Mouse (Mus musculus): Measurements from ENCODE around the gene Mybpc2. TPM values are rescaled to one million over a fixed set of nuclear protein-coding genes. Genes with fewer than 3 reads are reported as not detected.
A peak's percentile ranks its signal among the peaks of the same experiment; 100 is the strongest.

Gene Mybpc2
- total RNA-seq, 2 experiments from 2014 or later: not detected

DNA sequence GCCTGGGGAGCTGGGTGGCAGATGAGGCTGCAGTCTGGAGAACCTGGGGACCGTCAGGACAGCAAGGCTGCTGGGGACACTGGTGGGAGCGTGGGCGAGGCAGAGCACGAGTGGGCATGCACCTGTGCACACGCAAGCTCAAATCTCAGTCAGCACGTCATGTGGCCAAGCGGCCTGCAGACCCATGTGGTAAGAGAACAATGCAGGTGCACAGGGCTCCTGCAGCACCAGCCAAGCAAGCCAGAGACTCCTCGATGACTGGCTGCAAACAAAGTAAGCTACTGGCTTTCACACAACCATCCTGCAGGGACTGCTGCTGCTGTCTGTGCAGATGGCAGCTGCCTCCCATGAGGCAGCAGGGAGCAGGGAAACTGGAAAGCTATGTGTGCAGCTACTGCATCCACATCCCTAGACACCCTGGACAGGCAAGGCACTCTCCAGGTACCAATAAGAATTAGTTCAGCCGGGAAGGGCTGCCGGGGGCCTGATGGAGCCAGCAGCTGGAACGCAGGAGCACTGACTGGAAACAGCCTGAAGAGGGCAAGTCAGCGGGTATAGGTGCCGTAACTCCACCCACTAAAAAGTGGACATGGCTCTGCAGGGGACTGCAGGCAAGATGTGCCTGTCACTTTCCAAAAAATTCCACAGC lies 37.4 kb downstream of the Mybpc2 start:
- no peak for ATAC-seq (replicated peaks; ENCODE audit: poor library complexity)

DNA sequence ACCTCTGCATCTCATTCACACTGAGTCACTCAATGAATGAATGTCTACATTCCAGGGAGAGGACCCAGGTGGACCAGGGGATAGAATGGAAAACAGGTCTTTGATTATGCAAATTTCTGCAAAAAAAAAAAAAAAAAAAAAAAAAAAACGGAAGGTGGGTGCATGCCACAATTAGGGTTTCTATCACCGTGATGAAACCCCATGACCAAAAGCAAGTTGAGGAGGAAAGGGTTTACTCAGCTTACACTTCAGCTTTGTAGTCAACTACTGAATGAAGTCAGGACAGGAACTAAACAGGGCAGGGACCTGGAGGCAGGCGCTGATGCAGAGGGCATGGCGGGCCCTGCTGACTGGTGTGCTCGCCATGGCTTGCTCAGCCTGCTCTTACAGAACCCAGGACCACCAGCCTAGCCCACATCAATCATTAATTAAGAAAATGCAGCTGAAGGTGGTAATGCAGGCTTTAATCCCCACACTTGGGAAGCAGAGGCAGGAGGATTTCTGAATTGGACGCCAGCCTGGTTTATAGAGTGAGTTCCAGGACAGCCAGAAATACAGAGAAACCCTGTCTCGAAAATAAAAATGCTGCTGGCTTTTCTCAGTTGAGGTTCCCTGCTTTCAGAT lies 38.8 kb downstream of the Mybpc2 start:
- ATAC-seq (replicated peaks; ENCODE audit: poor library complexity): no peak

DNA sequence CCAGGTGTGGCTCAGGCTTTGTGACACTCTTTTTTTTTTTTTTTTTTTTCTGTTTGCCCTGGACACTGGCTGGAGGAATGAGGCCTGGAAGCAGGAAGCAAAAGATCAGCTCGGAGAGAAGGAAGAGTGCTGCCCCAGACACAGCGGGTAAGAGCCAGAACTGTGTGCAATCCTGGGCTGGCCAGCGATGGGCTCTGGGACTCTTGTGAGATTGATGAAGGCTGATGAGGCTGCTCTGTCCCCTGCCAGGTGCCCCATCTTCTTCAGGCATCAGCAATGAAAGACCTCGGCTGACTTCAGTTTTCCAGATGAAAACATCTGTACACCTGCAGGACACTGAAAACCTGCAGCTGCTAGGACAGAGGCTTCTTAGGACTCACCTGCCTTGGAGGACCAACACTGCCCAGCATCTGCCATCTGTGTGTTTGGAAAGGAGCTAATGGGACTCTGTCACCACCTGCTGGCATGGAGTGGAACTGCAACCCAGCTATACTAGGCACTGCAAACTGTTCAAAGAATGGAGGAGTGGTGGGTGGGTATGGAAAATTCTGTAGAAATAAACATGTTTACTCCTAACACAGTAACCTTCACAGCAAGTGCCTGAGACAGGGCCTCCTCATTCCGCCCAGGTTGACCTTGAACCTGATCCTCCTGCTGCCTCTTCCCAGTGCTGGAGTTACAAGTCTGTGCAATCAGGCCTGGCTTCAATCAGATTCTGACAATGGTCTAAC lies 39.5 kb downstream of the Mybpc2 start:
- ATAC-seq (replicated peaks; ENCODE audit: poor library complexity): peak; percentile 82

DNA sequence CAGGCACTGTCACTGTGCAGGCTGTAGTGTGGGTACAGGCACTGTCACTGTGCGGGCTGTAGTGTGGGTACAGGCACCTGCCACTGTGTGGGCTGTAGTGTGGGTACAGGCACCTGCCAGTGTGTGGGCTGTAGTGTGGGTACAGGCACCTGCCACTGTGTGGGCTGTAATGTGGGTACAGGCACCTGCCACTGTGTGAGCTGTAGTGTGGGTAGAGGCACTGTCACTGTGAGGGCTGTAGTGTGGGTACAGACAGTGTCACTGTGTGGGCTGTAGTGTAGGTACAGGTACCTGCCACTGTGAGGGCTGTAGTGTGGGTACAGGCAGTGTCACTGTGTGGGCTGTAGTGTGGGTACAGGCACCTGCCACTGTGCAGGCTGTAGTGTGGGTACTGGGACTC lies 40.3 kb downstream of the Mybpc2 start:
- no peak for ATAC-seq (replicated peaks; ENCODE audit: poor library complexity)

DNA sequence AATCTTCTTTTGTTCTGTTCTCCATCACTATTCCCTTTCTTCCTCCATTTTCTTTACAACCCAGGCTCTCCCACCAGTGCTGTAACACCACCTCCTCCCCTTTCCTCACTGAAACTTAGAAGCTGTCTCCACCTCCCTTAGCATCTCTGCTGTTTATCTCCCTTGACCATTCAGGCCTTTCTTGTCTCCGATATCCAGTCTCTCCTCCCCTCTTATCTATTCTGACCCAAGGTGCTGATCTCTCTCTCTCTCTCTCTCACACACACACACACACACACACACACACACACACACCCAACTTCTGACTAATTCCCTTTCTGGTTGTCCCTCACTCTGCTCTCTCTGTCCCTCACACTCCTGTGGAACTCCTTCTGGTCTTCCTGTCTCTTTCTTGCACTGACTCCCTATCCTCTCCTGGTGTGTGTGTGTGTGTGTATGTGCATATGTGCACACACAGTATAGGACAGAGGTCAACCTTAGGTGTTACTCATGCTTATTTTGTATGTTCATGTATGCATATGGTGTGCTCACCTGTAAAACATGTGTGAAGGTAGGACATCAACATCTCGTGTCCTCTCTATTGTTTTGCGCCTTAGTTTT lies 41.5 kb downstream of the Mybpc2 start:
- ATAC-seq (replicated peaks; ENCODE audit: poor library complexity): peak; percentile 85

DNA sequence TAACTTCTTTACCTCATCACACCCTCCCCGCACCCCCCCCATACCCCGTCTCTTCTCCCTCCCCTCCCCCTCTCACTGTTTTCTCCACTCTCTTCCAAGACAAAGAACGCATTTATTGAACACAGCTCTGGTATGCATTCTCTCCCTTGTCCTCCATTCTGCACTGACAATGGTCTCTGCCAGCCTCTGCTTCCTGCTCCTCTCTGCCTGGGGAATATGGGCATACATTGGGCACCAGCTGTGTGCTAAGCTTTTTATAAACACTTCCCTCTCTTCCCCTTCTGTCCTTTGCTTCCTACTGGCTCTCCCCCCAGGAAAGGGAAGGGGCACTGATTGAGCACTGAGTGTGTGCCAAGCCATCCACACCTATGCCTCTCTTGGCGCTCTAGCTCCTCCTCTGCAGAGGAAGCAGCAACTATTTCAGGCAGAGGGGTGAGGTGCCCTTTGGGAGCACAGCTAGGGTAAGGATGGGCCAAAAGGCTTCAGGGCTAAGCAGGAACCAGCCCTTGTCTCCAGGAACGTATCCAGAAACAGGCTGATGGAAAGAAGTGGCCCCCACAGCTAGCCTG lies 49.3 kb downstream of the Mybpc2 start:
- no peak for ATAC-seq (replicated peaks; ENCODE audit: poor library complexity)

DNA sequence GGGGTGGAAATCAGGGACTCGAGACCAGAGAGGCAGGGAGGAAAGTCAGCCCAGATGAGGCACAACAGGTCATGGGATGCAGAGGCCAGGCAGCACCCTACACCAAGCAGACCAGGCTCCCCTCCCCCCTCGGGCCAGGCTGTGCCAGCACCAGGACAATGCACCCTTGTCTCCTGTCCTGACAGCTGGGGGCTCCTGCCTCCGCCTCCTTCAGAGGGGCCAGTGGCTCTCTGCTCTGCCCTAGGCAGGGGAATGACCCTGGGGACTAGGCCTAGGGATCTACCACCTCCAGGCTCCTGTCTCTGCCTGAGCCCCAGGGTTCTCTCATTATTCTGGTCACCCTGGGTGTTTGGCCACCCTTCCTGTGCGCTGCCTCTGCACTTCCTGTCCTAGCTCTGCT lies 50.0 kb downstream of the Mybpc2 start:
- ATAC-seq (replicated peaks; ENCODE audit: poor library complexity): no peak

DNA sequence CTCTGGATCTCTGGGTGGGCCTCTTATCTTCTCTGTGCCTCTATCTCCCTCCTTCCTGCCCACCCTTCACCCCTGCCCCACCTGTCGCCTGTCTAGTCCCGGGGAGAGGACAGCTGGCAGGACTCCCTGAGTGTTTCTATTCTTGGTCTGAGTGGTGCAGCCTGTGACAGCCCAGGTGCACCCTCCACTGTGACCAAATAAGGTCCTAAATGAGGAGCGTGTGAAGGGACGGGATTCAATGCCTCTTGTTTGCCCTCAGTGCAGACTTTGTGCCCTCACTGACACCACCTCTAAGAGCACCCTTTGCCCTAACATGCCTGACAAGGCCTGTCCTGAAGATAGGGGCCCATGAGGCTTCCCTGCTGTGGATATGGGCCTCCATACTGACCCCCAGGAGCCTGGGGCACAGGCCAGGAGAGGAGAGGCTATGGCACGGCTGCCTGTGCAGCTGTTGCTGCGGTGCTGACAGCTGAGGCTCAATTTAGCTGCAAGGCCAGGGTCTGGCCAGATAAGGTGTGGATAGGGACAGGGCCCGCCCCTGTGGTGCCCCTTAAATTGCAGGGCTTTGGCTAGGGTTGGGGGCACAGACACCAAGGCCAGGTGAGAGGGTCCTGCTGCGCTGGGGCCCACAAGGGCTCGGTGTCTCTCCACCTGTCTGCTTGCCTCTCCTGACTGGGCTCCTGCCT lies 51.4 kb downstream of the Mybpc2 start:
- no peak for ATAC-seq (replicated peaks; ENCODE audit: poor library complexity)

DNA sequence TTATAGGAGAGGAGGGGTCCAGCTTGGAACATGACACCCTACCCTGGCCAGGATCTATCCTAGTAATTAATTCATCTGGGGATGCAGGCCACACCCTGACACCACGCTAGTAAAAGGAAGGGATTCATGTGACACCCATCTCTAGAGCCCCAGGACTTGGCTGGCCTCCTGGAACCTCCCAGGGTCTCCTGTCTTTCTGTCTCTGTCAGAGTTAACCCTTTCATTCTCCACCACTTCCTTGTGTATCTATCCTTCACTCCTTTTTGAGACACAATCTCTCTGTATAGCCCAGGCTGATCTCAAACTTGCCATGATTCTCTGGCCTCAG lies 51.9 kb downstream of the Mybpc2 start:
- ATAC-seq (replicated peaks; ENCODE audit: poor library complexity): no peak

DNA sequence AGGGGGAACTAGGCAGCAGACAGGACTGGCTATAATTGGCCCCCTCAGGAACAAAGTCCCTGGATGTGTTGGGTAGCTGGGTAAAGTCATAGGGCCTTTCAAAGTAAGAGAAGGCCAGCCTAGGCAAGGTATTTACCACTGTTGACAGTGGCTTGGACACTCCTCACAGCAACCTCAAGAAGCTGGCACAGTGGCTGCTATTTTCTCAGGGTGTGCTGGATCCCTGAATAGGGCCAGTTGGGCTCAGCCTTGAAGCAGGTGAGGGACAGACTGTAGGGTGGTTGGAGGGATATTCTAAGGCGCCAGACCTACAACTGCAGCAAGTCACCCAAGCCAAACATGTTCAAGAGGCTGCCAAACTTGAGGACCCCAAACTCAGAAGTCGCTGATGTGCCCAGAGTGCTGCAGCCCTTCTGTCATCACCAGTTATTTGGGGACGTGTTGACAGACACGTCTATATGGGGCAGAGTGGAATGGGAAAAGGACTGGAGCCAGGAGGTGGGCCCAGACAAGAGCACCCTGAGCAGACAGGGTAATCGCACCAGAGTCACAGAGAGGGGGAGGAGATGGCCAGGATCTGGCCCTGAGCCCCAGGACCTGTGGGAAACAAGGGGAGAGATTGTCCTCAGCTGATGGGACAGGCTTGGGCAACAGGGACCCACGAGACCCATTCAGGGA lies 52.4 kb downstream of the Mybpc2 start:
- ATAC-seq (replicated peaks; ENCODE audit: poor library complexity): no peak

DNA sequence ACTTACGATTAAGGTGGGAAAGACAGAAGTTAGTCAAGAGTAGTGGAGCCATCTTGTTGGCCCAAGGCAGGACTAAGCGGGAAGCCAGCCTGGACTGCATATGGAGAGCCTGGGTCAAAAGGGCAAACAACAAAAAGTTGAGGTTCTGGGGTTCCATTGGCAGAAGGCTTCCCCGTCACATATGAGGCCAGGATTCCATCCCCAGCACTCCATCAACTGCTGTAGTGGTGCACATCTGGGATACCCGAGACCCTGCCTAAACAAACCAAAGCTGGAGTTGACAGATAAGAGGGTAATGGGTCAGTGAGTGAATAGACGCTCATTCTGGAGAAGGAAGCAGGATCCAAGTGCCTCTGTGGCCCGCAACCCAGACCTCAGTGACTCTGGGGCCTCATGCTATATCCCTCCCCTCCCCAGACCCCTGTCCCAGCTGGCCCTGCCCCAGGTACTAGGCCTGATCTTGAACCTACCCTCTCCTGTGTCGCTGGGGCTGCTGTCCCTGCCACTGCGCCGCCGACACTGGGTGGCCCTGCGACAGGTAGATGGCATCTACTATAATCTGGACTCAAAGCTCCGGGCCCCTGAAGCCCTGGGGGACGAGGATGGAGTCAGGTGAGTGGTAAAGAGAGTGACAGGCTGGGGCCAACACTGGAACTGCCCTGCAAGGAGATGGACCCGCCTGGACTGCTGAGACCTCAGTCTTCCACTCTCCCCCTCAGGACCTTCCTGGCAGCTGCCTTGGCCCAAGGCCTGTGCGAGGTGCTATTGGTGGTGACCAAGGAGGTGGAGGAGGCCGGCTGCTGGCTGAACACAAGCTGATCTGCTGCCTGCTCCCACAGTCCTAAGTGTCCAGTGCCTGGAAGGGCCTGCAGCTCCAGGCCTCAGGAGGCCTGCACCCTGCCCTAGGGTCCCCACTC lies 53.5 kb downstream of the Mybpc2 start:
- no peak for ATAC-seq (replicated peaks; ENCODE audit: poor library complexity)

DNA sequence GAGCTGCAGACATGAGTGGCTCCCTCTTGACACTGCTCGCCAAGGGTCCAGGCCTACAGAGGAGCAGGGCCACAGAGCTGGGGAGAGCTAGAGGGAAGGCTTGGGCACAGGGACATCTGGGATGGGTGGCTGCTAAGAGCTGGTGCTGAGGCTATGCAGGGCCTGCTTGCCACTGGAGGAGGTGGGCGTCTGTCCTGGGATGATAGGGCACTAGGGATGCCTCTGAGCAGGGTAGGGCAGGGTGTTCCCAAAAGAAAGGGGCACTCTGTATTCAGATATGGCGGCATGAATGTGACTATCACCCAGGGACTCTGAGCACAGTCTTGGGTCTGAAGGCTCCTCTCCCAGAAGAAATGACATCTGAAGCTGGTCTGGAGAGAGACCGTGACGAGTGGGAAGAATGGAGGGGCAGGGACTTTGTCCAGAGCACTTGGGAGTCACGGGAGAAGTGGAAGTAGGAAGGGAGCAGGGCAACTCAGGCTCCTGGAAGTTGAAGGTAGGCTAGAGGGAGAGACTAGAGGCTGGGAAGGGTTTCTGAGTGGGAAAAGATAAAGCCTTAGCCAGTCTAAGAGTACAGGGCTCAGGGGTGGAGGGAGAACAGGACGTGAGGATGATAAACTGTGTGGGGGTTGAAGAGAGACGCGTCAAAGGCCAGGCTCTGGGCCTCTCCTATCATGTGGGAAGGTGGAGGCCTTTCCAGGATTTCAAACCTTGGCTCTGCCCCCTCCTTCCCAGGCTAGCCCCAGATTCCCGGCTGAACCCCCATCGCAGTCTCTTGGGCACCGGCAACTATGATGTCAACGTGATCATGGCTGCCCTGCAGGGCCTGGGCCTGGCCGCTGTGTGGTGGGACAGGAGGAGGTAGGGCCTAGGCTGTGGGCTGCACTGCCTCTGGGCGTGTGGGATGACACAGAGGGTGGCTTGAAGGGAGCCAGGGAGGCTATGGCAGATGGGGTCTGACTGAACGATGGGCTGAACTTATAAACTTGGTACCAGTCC lies 54.5 kb downstream of the Mybpc2 start:
- ATAC-seq (replicated peaks; ENCODE audit: poor library complexity): no peak

DNA sequence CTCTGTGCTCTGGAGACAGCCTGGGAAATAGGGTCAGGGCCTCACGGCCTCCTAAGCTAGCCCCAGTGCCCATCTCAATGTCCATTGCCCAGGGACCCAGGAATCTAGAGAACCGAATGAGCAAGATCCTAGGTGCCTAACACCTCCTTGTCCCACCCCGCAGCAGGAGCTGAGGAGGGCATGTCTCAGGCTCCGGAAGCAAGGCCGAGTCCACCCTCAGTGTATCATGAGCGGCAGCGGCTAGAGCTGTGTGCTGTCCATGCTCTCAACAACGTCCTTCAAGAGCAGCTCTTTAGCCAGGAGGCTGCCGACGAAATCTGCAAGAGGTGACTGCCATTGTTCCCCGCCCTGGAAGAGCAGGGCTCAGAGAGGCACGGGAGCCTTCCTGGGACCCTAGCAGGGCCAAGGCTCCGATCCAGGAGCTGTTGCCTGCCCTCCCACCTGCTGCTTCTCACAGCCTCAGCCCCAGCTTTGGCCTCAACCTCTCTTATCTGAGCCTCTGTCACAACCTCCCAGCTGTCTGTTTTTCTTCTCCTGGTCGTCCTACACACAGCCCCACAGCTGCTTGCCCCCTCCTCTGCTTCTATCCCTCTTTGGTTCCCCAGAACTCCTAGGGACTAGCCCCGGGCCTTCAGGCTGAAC lies 55.7 kb downstream of the Mybpc2 start:
- ATAC-seq (replicated peaks; ENCODE audit: poor library complexity): no peak

DNA sequence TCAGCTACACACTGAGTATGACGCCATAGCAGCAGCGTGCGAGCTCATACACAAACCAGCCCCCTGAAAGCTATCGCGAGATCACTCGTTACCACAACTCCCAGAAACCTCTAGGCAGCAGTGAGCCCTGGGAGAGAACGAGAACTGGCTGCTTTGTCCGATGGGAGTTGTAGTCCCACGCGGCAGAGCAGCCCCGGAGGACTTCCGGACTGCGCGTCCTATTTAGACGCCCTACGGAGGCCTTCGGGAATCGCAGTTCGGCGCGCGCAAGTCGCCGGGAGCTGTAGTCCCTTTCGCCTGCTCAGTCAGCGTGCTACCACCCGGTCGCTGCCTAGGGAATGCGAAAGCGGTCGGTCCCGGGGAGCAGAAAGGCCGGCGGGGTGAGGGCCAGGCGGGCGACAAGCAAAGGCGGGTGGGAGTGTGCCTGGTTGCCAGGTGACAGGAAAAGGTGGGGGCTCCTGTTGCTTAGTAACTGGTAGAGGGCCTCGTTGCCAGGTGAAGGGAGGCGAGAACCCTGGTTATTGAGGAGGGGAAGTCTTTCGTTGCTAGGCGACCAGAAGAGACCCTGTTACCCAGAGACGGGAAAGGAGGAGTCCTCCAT lies 56.5 kb downstream of the Mybpc2 start, which contains the start of gene Josd2:
Gene Josd2, plus strand, starts transcription at position 170 of the 601 bp plus-strand sequence.
- ATAC-seq (replicated peaks; ENCODE audit: poor library complexity): peak; percentile 95

DNA sequence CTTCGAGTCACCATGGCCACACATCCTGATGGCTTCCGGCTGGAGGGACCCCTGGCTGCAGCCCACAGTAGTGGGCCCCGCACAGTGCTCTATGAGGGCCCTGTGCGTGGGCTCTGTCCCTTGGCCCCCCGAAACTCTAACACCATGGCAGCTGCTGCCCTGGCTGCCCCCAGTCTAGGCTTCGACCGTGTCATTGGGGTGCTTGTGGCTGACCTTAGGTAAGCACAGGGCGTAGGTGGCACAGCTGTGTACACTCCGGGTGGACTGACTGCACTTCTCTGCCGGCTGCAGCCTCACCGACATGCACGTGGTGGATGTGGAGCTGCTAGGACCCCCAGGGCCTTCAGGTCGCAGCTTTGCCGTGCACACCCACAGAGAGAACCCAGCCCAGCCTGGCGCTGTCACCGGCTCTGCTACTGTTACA lies 57.6 kb downstream of the Mybpc2 start:
- ATAC-seq (replicated peaks; ENCODE audit: poor library complexity): no peak

DNA sequence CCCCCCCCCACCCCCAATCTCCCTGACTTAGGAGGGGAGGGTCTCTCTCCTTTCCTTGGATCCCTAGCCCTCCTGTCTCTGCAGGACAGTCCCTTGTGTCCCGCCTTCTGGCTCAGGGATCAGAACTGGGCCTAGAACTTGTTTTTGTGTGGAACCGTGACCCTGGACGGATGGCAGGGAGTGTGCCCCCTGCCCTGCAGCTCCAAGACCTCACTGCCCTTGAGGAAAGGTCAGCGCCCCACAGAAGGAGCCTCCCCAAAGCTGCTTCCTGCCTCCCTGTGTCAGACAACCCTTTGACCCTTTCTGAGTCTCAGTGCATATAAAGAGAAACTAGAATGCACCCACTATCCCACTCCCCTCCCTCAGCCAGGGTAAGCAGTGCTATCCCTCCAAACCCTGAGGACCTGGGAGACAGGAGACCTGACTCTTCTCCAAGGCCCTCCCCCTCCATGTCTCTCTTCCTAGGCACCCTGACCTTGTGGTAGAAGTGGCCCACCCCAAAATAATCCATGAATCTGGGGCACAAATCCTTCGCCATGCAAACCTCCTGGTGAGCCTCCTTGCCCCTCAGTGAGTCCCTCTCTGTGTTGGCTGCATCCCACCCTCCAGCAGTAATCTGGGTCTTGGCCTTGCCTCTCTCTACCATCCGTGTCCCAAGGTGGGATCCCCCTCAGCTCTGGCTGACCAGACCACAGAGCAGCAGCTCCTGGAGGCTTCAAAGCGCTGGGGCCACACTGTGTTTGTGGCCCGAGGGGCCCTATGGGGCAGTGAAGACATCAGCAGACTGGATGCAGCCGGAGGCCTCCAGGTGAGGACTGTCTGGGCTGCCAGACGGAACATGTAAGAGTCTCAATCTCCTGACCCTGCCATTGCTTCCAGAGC lies 58.2 kb downstream of the Mybpc2 start:
- no peak for ATAC-seq (replicated peaks; ENCODE audit: poor library complexity)

Data from megakaryocyte progenitor cell, adult 5-6 weeks (primary cell).